Mouse (Mus musculus): ENCODE data around the gene Igsf21. TPM values are rescaled to one million over a fixed set of nuclear protein-coding genes. Genes with fewer than 3 reads are reported as not detected.

Igsf21 gene
- polyA plus RNA-seq, 1 experiment from 2014 or later = 0.07 TPM

GRCm38 (mm10) chr4:140043953-140044352 lies 202.6 kb downstream of the Igsf21 start:
- no peak overlapping the region for H3K27ac ChIP-seq (replicated peaks; ENCODE audit: low read depth, low read length)
- no peaks in the 10 kb centered on the region for H3K36me3 ChIP-seq (ENCODE audit: control insufficient read depth, insufficient read depth, low read length)
- no peaks in the 10 kb centered on the region for H3K9me3 ChIP-seq (ENCODE audit: control insufficient read depth, low read length)
- ATAC-seq (ENCODE audit: insufficient number of reproducible peaks, low FRiP score, low TSS enrichment, low read depth) = no peak
- H3K9ac ChIP-seq (ENCODE audit: low read length) = no peak overlapping the region
- peaks cover 1% of the 10 kb centered on the region; the same call in 1 of the 2 replicates for H3K4me1 ChIP-seq (ENCODE audit: control insufficient read depth, insufficient read depth, low read length)
- DNase-seq (ENCODE audit: low spot score) = no peak
- peaks cover 10% of the 10 kb centered on the region; the same call in 1 of the 2 replicates for H3K27me3 ChIP-seq (ENCODE audit: control insufficient read depth, insufficient read depth, low read length)
- no peak overlapping the region for H3K4me2 ChIP-seq (ENCODE audit: low read depth, severe bottlenecking)
- no peak overlapping the region for H3K4me3 ChIP-seq (ENCODE audit: low read depth, low read length)
- 51% methylated on average over 12 of the region's 12 CpGs for WGBS

GRCm38 (mm10) chr4:140038586-140039411 lies 207.8 kb downstream of the Igsf21 start:
- peaks cover 10% of the 10 kb centered on the region for H3K4me1 ChIP-seq (ENCODE audit: control insufficient read depth, insufficient read depth, low read length)
- H3K9me3 ChIP-seq (ENCODE audit: control insufficient read depth, low read length) = no peaks in the 10 kb centered on the region
- no peak overlapping the region for H3K27ac ChIP-seq (replicated peaks; ENCODE audit: low read depth, low read length)
- peaks cover 19% of the 10 kb centered on the region; the same call in 1 of the 2 replicates for H3K27me3 ChIP-seq (ENCODE audit: control insufficient read depth, insufficient read depth, low read length)
- H3K36me3 ChIP-seq (ENCODE audit: control insufficient read depth, insufficient read depth, low read length) = no peaks in the 10 kb centered on the region
- H3K9ac ChIP-seq (ENCODE audit: low read length) = peak overlapping the region; percentile 17; the same call in 1 of the 2 replicates
- 7% methylated on average over 26 of the region's 26 CpGs for WGBS
- no peak overlapping the region for H3K4me3 ChIP-seq (ENCODE audit: low read depth, low read length)
- DNase-seq (ENCODE audit: low spot score) (no peak), ATAC-seq (ENCODE audit: insufficient number of reproducible peaks, low FRiP score, low TSS enrichment, low read depth) (no peak)
- H3K4me2 ChIP-seq (ENCODE audit: low read depth, severe bottlenecking) = no peak overlapping the region

GRCm38 (mm10) chr4:140037784-140038387 lies 208.7 kb downstream of the Igsf21 start:
- H3K4me3 ChIP-seq (ENCODE audit: low read depth, low read length) = no peak overlapping the region
- no peak overlapping the region for H3K27ac ChIP-seq (replicated peaks; ENCODE audit: low read depth, low read length)
- 2% methylated on average over 13 of the region's 13 CpGs for WGBS
- no peak overlapping the region for H3K9ac ChIP-seq (ENCODE audit: low read length)
- no peaks in the 10 kb centered on the region for H3K36me3 ChIP-seq (ENCODE audit: control insufficient read depth, insufficient read depth, low read length)
- H3K4me1 ChIP-seq (ENCODE audit: control insufficient read depth, insufficient read depth, low read length) = peaks cover 10% of the 10 kb centered on the region
- no peaks in the 10 kb centered on the region for H3K9me3 ChIP-seq (ENCODE audit: control insufficient read depth, low read length)
- DNase-seq (ENCODE audit: low spot score) (peak; percentile 38), ATAC-seq (ENCODE audit: insufficient number of reproducible peaks, low FRiP score, low TSS enrichment, low read depth) (peak; percentile 26; the same call in 1 of the 2 replicates)
- H3K4me2 ChIP-seq (ENCODE audit: low read depth, severe bottlenecking) = 0 out of 2 replicates have a peak overlapping the region, but pooled peaks have one; percentile 0
- peaks cover 19% of the 10 kb centered on the region; the same call in 1 of the 2 replicates for H3K27me3 ChIP-seq (ENCODE audit: control insufficient read depth, insufficient read depth, low read length)

- H3K9ac ChIP-seq (ENCODE audit: low read length) = no peak overlapping the region
- peaks cover 10% of the 10 kb centered on the region for H3K4me1 ChIP-seq (ENCODE audit: control insufficient read depth, insufficient read depth, low read length)
- DNase-seq (ENCODE audit: low spot score) (no peak), ATAC-seq (ENCODE audit: insufficient number of reproducible peaks, low FRiP score, low TSS enrichment, low read depth) (no peak)
- no peaks in the 10 kb centered on the region for H3K36me3 ChIP-seq (ENCODE audit: control insufficient read depth, insufficient read depth, low read length)
- no peaks in the 10 kb centered on the region for H3K9me3 ChIP-seq (ENCODE audit: control insufficient read depth, low read length)
- no peak overlapping the region for H3K4me3 ChIP-seq (ENCODE audit: low read depth, low read length)
- 73% methylated on average over 15 of the region's 15 CpGs for WGBS
- no peak overlapping the region for H3K27ac ChIP-seq (replicated peaks; ENCODE audit: low read depth, low read length)
- H3K4me2 ChIP-seq (ENCODE audit: low read depth, severe bottlenecking) = no peak overlapping the region
- peaks cover 19% of the 10 kb centered on the region; the same call in 1 of the 2 replicates for H3K27me3 ChIP-seq (ENCODE audit: control insufficient read depth, insufficient read depth, low read length)
Observed at GRCm38 (mm10) chr4:140035232-140035631, 211.4 kb downstream of the Igsf21 start.

- peaks cover 4% of the 10 kb centered on the region; the same call in 1 of the 2 replicates for H3K27me3 ChIP-seq (ENCODE audit: control insufficient read depth, insufficient read depth, low read length)
Observed at GRCm38 (mm10) chr4:140033394-140033793, 213.2 kb downstream of the Igsf21 start.

GRCm38 (mm10) chr4:140030415-140030814 lies 216.2 kb downstream of the Igsf21 start:
- no peaks in the 10 kb centered on the region for H3K36me3 ChIP-seq (ENCODE audit: control insufficient read depth, insufficient read depth, low read length)
- WGBS = 47% methylated on average over 4 of the region's 6 CpGs
- H3K9me3 ChIP-seq (ENCODE audit: control insufficient read depth, low read length) = no peaks in the 10 kb centered on the region
- H3K9ac ChIP-seq (ENCODE audit: low read length) = no peak overlapping the region
- no peak overlapping the region for H3K4me3 ChIP-seq (ENCODE audit: low read depth, low read length)
- 0 out of 2 replicates have a peak, but pooled peaks have one; percentile 37 for ATAC-seq (ENCODE audit: insufficient number of reproducible peaks, low FRiP score, low TSS enrichment, low read depth)
- peak; percentile 79 for DNase-seq (ENCODE audit: low spot score)
- H3K4me2 ChIP-seq (ENCODE audit: low read depth, severe bottlenecking) = no peak overlapping the region
- H3K4me1 ChIP-seq (ENCODE audit: control insufficient read depth, insufficient read depth, low read length) = peaks cover 6% of the 10 kb centered on the region; the same call in 1 of the 2 replicates
- H3K27me3 ChIP-seq (ENCODE audit: control insufficient read depth, insufficient read depth, low read length) = no peaks in the 10 kb centered on the region
- no peak overlapping the region for H3K27ac ChIP-seq (replicated peaks; ENCODE audit: low read depth, low read length)

More at GRCm38 (mm10) chr4:140033394-140033793, 213.2 kb downstream of the Igsf21 start:
- Histone ChIP-seq H3K9me3 (ENCODE audit: control insufficient read depth, low read length) (no peaks in the 10 kb centered on the region), H3K9ac (ENCODE audit: low read length) (no peak overlapping the region), H3K4me1 (ENCODE audit: control insufficient read depth, insufficient read depth, low read length) (peaks cover 13% of the 10 kb centered on the region), H3K4me3 (ENCODE audit: low read depth, low read length) (no peak overlapping the region), H3K4me2 (ENCODE audit: low read depth, severe bottlenecking) (no peak overlapping the region), H3K27ac (replicated peaks; ENCODE audit: low read depth, low read length) (no peak overlapping the region), H3K36me3 (ENCODE audit: control insufficient read depth, insufficient read depth, low read length) (no peaks in the 10 kb centered on the region)
- ATAC-seq (ENCODE audit: insufficient number of reproducible peaks, low FRiP score, low TSS enrichment, low read depth) (no peak), DNase-seq (ENCODE audit: low spot score) (peak; percentile 83)
- WGBS = 41% methylated on average over 7 of the region's 7 CpGs

- 25% methylated on average over 5 of the region's 5 CpGs for WGBS
- H3K9ac ChIP-seq (ENCODE audit: low read length) = no peak overlapping the region
- ATAC-seq (ENCODE audit: insufficient number of reproducible peaks, low FRiP score, low TSS enrichment, low read depth) = no peak
Observed at GRCm38 (mm10) chr4:140030040-140030386, 216.6 kb downstream of the Igsf21 start.

GRCm38 (mm10) chr4:140029324-140030039 lies 217.1 kb downstream of the Igsf21 start:
- Histone ChIP-seq H3K27me3 (ENCODE audit: control insufficient read depth, insufficient read depth, low read length) (no peaks in the 10 kb centered on the region), H3K4me1 (ENCODE audit: control insufficient read depth, insufficient read depth, low read length) (peaks cover 6% of the 10 kb centered on the region; the same call in 1 of the 2 replicates), H3K4me2 (ENCODE audit: low read depth, severe bottlenecking) (no peak overlapping the region), H3K4me3 (ENCODE audit: low read depth, low read length) (no peak overlapping the region), H3K36me3 (ENCODE audit: control insufficient read depth, insufficient read depth, low read length) (no peaks in the 10 kb centered on the region), H3K9ac (ENCODE audit: low read length) (no peak overlapping the region), H3K27ac (replicated peaks; ENCODE audit: low read depth, low read length) (no peak overlapping the region), H3K9me3 (ENCODE audit: control insufficient read depth, low read length) (no peaks in the 10 kb centered on the region)
- ATAC-seq (ENCODE audit: insufficient number of reproducible peaks, low FRiP score, low TSS enrichment, low read depth) (no peak), DNase-seq (ENCODE audit: low spot score) (no peak)
- 24% methylated on average over 9 of the region's 9 CpGs for WGBS

More at GRCm38 (mm10) chr4:140030040-140030386, 216.6 kb downstream of the Igsf21 start:
- Histone ChIP-seq H3K9me3 (ENCODE audit: control insufficient read depth, low read length) (no peaks in the 10 kb centered on the region), H3K4me1 (ENCODE audit: control insufficient read depth, insufficient read depth, low read length) (peaks cover 6% of the 10 kb centered on the region; the same call in 1 of the 2 replicates), H3K4me3 (ENCODE audit: low read depth, low read length) (no peak overlapping the region), H3K27ac (replicated peaks; ENCODE audit: low read depth, low read length) (no peak overlapping the region), H3K27me3 (ENCODE audit: control insufficient read depth, insufficient read depth, low read length) (no peaks in the 10 kb centered on the region), H3K36me3 (ENCODE audit: control insufficient read depth, insufficient read depth, low read length) (no peaks in the 10 kb centered on the region), H3K4me2 (ENCODE audit: low read depth, severe bottlenecking) (no peak overlapping the region)
- no peak for DNase-seq (ENCODE audit: low spot score)

Measured in limb, embryonic 11.5 days (tissue).